Mouse (Mus musculus) urinary bladder, postnatal 14 days (tissue): Measurements from ENCODE around the gene Fbln1.

Experiments used
- DNase-seq: peaks from one replicate; pipeline ENCODE4 v3.0.0; 2021; ENCODE audit warnings: low spot score

Fbln1 gene

DNA sequence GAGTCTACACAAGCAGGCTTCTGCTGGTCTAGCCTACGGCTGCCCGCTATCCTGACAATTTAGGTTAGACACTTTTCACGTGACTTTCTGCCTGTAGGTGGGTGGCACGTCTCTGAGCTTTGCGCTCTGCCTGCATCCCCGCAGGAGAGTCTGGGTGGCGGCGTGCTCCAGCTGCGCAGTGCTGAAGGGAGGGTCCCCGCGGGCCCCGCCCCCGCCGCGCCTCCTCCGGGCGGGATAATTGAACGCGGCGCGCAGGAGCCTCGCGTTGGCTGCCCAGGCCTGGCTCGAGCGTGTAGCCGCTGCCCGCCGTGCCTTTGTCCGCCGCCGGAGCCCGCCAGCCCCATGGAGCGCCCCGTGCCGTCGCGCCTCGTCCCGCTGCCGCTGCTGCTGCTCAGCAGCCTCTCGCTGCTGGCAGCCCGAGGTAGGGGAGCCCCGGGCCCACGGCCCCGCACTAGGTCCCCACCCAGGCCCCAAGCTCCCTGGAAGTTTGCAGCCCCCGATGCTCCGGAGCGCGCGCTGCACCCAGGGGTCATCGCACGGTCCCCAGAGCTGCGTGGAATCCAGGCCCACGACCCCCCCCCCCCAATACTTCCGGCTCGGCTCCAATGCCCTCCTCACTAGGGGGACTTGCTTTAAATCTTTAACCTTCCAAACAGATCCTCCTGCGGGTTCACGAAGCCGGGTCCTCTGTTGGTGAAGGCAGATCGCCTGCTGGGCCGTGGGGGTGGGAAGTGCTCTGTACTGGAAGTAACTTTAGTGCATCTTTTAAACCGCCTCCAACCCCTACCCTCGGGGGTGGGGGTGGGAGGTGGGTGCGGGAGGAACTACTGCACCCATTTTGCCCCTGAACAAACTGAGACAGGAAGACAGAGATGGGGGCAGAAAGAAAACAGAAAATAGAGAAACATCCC, at the start of gene Fbln1:
Gene Fbln1 (plus strand): TSS at position 158 of the 911 bp plus-strand sequence.
- DNase-seq: peak; percentile 82

- no peak for DNase-seq
Measured at GRCm38 (mm10) chr15:85156198-85156597, 49.6 kb upstream of the Fbln1 start.

- DNase-seq: no peak
Measured at GRCm38 (mm10) chr15:85161416-85161815, 44.3 kb upstream of the Fbln1 start.

DNA sequence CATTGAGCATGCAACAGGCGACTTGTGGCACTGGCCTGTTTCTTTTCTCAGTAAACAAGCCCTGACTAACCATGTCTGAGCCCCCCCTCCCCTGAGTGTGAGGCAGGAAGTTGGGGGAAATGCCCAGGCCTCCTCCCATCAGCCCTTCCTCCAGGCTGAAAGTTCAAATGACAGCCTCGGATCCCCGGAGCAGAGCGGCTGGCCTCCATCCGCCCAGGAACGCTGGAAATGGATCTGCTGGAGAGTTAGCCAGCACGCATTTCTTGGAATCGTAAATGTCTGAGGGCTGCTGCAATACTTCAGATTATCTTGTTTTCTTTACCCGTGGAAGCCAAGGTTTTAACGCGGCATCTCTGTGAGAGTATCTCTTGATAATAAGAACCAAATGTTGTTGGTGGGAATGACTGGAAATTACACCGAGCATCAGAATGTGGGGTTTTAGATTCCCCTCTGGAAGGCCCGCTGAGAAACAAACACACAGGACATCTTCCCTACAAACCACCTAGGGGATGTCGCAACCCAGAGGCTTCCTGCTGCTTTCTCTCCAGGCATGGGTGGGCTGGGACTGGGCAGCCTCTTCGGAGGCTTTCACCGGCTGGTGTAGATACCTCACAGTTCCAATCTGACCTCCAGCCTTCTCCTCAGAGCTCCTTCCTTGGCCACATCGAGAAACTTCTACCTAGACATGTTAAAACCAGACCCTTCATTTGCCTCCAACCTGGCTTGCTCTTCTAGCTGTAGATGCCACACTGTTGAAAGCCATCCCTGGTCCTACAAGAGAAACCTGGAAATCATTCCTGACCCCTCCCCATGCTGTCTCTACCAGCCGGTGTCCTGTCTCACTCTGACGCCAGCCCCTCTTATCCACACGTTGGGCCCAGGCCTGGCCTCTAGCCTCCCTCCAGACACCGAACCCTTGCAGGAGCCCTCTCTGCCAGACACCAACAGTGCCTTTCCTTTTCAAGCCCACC, 42.8 kb upstream of the Fbln1 start:
- peak; percentile 77 for DNase-seq

- DNase-seq: no peak
Measured at GRCm38 (mm10) chr15:85166433-85166933, 39.3 kb upstream of the Fbln1 start.

- no peak for DNase-seq
Measured at GRCm38 (mm10) chr15:85167086-85167679, 38.6 kb upstream of the Fbln1 start.

DNA sequence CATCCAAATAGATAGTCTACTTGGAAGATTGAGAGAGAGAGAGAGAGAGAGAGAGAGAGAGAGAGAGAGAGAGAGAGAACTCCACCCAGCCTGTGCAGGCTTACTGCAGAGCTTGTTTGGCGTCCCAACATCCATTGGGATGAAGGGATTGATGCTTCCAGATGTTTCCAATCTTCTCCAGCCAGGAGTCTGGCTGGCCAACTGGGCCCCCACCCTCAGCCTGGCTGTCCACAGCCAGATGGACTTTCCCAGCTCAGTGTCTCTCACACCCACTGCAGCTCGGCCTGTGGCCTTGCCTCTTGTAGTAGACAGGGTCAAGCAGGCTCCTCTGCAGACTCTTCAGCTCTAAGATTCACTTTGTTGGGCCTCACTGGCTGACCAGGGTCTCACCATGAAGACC, 33.7 kb upstream of the Fbln1 start:
- peak; percentile 65 for DNase-seq

GRCm38 (mm10) chr15:85173425-85173824, 32.3 kb upstream of the Fbln1 start:
- no peak for DNase-seq

DNA sequence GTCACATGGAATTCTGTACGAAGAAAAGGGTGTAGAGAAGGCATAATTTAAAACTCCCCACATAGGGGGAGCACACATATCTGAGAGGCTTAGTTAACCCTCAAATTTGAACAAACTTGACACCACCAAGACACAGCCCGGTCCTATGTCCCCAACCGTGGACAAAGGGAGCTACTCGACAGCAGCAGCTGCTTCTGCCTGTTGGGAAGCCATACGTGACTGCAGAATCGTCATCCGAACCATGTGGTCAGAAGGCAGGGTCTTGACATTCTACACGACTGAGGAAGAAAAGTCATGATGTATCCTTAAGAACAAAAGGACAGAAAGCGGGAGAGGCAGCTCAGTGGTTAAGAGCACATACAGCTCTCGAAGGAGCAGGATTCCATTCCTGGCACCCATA, 31.7 kb upstream of the Fbln1 start:
- no peak for DNase-seq

- peak; percentile 37 for DNase-seq
Measured at GRCm38 (mm10) chr15:85177576-85177975, 28.2 kb upstream of the Fbln1 start.

DNA sequence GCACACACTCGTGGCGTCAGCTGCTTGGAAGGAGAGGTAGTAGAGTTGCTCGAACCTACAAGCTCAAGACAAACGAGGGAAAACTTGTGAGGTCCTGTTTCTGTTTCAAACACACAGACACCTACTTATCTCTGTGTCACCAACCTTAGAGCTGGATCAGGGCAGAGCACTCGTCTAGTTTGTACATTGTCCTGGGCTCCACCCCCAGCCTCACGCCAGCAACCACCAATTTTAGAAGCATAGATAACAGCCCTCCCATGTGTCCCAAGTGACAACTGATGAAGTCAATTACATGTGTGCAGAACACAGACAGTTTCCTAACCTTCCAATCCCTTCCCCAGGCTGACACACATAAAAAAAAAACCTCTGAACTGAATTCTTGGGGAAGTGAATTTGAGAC, 27.6 kb upstream of the Fbln1 start:
- no peak for DNase-seq

DNA sequence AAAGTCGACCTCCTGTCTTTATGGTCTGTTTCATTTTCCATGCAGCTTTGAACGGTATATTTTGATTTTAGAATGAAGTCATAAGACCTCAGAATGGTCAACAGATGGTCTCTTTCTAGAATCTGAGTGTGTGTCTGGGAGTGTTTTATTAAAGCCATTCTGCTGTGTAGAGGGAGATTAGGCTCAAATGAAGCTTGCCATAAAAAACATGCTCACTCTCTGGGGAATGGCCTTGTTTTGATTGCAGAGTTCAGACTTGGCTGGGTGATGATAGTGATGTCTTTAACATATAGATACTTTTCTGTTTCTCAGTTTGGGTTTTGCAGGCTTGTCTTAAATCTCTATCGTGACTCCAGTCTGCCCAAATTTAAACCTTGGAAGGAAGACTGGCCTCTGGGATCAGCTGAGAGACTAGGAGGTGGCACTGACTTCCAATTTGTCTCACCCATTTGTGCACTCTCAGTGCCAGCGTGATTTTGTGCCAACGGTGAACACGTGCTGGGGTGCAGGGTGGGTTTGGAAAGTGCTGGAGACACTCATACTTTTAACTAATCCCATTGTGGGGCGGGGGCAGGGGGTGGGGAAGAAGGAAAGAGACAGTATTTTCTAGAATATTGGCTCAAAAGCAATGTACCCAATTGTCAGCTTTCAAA, 26.1 kb upstream of the Fbln1 start:
- no peak for DNase-seq

GRCm38 (mm10) chr15:85180368-85180767, 25.4 kb upstream of the Fbln1 start:
- no peak for DNase-seq

DNA sequence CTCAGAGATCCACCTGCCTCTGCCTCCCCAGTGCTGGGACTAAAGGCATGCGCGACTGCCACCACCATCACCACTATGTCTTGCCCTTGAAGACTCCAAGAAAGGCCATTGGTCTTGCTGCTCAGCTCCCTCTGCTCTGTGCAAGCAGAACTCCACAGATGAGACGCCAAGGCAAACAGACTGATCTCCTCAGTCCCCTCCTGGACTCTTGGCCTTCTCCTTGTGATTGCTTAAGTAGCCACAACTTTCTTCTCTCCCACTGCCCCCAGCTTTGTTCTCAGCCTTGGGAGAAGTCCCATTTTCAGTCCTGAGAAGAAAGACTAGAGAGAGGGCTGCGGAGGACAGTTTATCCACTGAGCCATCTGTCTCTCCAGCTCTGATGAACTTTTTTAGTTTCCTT, 23.7 kb upstream of the Fbln1 start:
- DNase-seq: no peak

DNA sequence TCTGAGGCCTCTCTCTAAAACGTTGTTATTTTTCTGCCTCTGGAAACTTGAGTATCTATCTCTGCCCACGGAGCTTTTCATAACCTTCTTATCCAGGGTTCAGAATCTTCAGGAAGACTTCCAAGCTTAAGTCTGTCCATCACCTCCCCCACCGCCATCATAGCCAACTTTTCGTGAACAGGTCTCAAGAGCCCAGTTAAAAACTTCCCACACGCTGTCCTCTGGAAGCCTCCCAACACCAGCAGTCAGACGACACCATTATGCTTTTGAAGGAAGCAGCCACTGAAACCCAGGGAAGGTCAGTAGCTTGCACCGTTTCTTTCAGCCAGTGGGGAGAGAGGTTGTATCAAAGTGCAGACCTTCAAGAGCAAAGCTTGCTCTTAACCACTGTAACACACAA, 18.8 kb upstream of the Fbln1 start:
- no peak for DNase-seq

GRCm38 (mm10) chr15:85188167-85188778, 17.5 kb upstream of the Fbln1 start:
- no peak for DNase-seq

GRCm38 (mm10) chr15:85200446-85201289, 5.1 kb upstream of the Fbln1 start:
- DNase-seq: peak; percentile 27

DNA sequence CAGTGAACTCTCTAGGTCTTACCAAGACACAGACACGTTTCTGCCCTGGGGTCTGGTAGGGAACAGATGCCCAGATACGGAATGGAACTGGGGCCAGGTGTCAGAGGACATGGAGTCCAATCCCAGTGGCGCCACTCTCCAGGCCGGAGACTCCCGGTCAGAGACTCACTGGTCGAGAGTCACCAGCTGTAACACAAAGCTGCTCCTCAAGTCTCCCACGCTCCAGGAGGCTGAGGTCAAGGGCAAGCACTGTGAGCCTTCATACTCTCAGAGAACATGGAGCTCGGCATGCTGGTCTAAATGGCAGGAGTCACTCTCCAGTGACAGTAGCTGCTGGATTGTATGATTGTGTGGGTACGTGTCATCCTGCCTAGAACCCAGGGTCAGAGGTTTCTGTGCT, 3.5 kb upstream of the Fbln1 start:
- no peak for DNase-seq

- DNase-seq: peak; percentile 20
Measured at GRCm38 (mm10) chr15:85202787-85203186, 3.0 kb upstream of the Fbln1 start.

DNA sequence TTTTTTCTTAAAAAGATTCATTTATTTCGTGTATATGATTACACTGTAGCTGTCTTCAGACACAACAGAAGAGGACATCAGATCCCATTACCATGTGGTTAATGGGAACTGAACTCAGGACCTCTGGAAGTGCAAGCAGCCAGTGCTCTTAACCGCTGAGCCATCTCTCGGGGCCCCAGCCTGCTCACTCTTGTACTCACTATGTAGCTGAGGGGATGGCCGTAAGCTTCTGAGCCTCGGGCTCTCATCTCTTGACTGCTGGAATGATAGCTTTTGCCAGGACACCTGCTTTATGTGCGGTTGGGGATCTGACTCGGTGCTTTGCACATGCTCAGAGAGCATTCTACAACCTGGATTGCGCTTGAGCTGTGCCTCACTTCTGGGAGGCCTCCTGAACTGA, 1.4 kb upstream of the Fbln1 start:
- DNase-seq: no peak
